Mouse (Mus musculus) naive thymus-derived CD4-positive, alpha-beta T cell, adult 5 months (primary cell): ENCODE results near the gene Mogs. TPM values are rescaled to one million over a fixed set of nuclear protein-coding genes. Genes with fewer than 3 reads are reported as not detected.

Experiments used
- polyA plus RNA-seq: library from polyadenylated mRNA; unstranded; fragments of 100-300 nt; shearing (Covaris generic); gene quantifications from one replicate; pipeline ENCODE4 v1.2.1, GENCODE M21; 2017

The Mogs gene
- polyA plus RNA-seq: 65.1 TPM

GRCm38 (mm10) chr6:83115011-83115671 is at the start of gene Mogs:
Mogs (plus strand) TSS chr6:83115496.

DNA sequence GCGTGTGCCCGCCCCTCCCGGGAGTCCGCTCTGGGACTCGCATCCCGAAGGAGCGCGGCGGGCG is 45.2 kb upstream of the Mogs start, which contains the start of gene Tlx2:
Gene Tlx2 (minus strand): TSS at position 47 of the 64 bp plus-strand sequence.

DNA sequence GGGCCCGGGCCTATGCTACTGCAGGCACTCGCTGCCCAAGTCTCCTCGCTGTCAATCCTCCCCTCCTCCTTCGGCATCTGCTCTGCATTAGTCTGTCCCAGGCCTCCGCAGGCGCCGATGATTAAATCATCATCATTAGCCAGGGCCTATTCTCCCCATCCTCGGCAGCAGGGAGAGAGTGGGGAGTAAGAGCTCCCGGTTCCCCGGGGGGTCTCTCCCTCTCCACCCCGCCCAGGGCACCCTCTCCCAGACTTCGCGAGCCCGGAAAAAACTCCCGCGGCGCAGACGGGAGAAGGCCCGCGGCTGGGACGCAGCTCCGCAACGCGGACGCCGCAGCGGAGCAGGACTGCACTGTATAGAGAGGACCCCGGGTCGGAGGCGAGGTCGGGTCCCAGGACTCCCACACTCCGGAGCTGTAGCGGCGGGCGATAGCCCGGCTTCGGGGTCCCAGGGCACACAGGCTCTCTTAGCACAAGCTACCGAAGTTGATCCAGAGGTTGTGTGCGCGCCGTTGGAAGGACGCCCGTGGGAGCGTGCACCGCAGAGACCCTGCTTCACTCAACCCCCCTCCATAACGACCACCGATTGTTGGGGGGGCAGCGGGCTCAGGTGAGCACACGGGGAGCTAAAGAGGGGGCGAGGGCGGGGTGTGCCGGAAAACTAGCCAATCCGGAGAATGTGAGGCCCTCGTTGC is 37.5 kb upstream of the Mogs start, which contains the start of gene Pcgf1:
Gene Pcgf1 (plus strand): TSS at position 240 of the 694 bp plus-strand sequence.

DNA sequence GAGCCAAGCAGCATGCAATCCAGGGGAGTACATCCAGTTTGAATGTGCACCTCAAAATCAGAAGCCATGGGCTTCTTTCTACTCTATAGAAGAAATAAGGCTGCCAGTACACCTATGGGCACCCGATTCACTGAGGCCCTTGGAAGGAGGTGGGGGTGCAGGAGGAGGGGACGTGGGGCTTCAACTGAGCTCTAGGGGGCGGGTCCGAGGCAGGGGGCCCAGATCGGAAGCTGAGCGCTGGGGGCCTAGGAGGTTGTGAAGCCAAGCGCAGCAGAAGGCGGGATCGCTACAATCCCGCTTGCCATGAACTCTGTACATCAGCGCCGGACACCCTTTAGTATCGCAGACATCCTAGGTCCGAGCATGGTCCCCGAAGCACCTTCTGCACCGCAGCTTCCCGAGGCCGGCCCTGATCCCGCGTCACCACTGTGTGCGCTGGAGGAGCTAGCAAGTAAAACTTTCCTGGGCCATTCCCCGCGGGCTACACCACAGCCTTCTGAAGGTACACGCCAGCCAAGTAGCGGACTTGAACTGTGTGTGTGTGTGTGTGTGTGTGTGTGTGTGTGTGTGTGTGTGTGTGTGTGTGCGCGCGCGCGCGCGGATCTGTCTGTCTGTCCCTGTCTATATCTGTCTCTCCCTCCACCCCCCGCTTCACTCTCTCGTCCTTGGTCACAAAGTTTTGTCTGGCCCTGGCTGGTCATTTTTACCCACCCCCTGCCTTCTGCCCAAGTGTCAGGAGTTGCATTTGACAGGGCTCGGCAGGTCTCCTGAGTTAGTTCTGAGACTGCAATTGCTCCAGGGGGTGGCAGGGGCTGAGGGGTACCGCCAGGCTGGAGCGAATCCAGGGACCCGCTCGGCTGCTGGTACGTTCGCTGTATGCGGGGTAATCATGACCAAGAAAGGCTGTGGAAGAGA is 28.9 kb upstream of the Mogs start, which contains the start of gene Lbx2:
Gene Lbx2 (plus strand): TSS at position 247 of the 915 bp plus-strand sequence.

GRCm38 (mm10) chr6:83101316-83101687 is 14.0 kb upstream of the Mogs start, which contains the start of the genes Ccdc142 and Gm42688:
Ccdc142 (plus strand) TSS chr6:83101601.
Gm42688 (plus strand) TSS chr6:83101617.

DNA sequence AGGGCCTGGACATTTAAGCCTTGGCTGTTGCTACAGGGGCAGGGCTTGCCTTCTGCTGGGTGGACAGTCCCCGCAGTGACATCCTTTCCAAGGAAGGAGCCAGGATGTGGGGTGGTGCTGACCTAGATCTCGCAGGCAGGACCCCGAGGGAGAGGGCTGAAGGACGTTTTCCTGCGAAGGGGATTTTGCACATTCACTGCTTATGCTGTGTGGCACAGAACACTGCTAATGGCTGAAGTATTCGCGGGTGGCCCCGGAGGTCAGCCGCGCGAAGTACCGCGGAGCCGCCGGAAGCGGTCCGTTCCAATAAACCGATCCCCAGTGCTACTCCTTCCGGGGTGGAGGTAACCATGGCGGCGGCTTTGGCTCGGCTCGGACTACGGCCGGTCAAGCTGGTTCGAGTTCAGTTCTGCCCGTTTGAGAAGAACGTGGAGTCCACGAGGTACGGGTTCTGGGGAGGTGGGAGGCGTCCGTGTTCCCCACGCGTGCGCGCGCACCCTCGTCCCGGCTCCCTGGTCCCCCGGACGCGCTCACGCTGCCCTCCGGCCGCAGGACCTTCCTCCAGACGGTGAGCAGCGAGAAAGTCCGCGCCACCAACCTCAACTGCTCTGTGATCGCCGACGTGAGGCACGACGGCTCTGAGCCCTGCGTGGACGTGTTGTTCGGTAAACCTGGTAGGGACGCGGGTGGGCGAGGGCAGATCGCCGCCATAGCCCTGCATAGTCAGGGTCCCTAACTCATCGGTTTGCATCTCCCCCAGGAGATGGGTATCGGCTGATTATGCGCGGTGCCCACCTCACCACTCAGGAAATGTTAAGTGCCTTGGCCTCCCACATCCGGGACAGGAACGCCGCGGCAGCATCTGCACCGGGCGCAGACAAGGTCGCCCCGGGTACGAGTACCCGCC is 6.3 kb upstream of the Mogs start, which contains the start of gene Mrpl53:
Gene Mrpl53 (plus strand): TSS at position 279 of the 907 bp plus-strand sequence.

DNA sequence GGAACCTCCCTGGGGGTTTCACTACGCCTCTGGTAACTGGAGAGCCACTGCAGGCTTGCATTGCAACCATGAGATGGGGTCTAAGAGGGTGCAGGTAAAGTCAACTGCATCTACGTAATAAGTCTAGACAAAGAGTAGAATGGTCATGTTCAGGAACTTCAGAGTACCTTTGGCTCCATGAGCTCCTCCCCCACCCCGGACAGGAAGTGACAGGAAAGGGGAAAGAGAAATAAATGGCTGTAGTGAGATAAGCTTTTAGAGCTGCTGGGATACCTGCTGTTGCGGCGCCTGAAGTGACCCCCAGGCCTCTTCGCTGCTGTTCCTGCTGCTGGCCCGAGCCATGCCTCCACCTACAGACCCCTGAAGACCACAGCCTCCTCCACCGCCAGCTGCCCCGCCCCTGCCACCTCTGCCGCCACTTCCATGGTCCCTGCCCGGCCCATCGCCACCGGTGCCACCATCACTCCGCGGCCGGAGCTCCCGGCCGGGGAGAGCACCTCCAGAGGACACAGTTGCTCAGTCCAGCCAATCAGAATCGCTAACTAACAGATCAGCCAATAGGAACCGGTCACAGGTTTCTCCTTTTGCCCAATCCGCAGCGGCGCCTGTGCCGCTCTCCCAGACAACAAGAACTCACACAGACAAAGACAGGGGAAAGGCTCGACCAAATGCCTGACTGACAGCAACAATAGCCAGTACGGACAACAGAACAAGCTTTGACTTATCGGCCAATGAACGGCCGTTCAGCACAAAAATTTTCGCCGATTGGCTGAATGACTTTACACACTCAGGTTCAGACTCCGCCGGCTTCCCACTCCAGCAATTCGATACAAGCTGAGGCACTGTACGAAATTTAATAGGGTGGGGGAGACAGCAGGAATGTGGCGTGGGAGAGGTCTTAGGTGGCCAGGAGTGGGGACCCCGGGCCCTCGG is 5.9 kb downstream of the Mogs start, which contains the start of gene Wbp1:
Gene Wbp1 (minus strand): TSS at position 630 of the 933 bp plus-strand sequence.

GRCm38 (mm10) chr6:83125331-83125730 is 10.0 kb downstream of the Mogs start, which contains the start of gene Ino80b:
Ino80b (minus strand) TSS chr6:83125431.

GRCm38 (mm10) chr6:83134951-83135513 is 19.7 kb downstream of the Mogs start, which contains the start of gene Rtkn:
Rtkn (plus strand) TSS chr6:83135463.

GRCm38 (mm10) chr6:83156259-83156684 is 41.0 kb downstream of the Mogs start, which contains the start of the genes Wdr54 and 1700003E16Rik:
Wdr54 (minus strand) TSS chr6:83156397.
1700003E16Rik (plus strand) TSS chr6:83156404.

DNA sequence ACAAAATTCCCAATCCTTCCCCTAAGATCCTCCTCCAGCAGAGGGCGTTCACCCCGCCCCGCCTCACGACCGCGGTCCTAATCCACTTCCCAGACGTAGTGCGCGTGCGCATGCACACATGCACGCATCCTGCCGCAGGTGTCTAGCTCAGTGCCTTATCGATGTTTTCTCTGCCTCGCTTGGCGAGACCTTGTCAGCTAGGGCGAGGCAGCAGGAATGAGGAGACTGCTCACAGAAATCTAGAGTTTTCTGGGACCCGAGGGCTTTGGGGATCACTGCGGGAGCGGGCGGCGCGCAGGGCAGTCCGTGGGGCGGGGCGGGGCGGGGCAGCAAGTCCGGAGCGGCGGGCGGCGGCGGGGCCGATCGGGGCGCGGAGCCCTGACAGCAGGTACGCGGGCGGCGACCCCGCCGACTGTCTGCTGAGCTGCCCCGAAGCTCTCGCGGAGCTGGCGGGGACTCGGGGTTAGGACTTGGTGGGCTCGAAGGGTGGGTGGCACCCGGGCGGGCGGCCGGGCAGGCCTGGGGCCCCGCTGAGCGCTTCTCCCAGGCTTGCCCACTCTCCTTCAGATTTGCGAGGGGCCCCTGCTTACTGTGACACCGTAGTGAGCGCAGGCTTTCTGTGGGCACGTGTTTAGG is 50.4 kb downstream of the Mogs start, which contains the start of gene Dctn1:
Gene Dctn1 (plus strand): TSS at position 314 of the 636 bp plus-strand sequence.

Other genes starting within 250 kb of the Mogs start
- gene Sema4f, start 175.7 kb upstream of the Mogs start, polyA plus RNA-seq: 15.4 TPM
- gene M1ap, start 168.6 kb upstream of the Mogs start, polyA plus RNA-seq: not detected
- gene Dok1, start 82.0 kb upstream of the Mogs start, polyA plus RNA-seq: 13.8 TPM
- not detected for gene Loxl3, start 81.3 kb upstream of the Mogs start, polyA plus RNA-seq
- 486 TPM for gene Aup1, start 61.0 kb upstream of the Mogs start, polyA plus RNA-seq
- 45.1 TPM for gene Htra2, start 60.2 kb upstream of the Mogs start, polyA plus RNA-seq
- gene Dqx1, start 57.7 kb upstream of the Mogs start, polyA plus RNA-seq: 3.1 TPM
- not detected for gene Tlx2, start 45.2 kb upstream of the Mogs start, polyA plus RNA-seq
- gene Pcgf1, start 37.6 kb upstream of the Mogs start, polyA plus RNA-seq: 24.7 TPM
- not detected for gene Lbx2, start 29.1 kb upstream of the Mogs start, polyA plus RNA-seq
- gene Ccdc142, start 13.9 kb upstream of the Mogs start, polyA plus RNA-seq: 3.0 TPM
- gene Gm42688, start 13.9 kb upstream of the Mogs start, polyA plus RNA-seq: 7.4 TPM
- 43.7 TPM for gene Mrpl53, start 6.5 kb upstream of the Mogs start, polyA plus RNA-seq
- 37.0 TPM for gene Wbp1, start 6.1 kb downstream of the Mogs start, polyA plus RNA-seq
- gene Ino80b, start 9.9 kb downstream of the Mogs start, polyA plus RNA-seq: 40.0 TPM
- not detected for gene Rtkn, start 20.0 kb downstream of the Mogs start, polyA plus RNA-seq
- gene Wdr54, start 40.9 kb downstream of the Mogs start, polyA plus RNA-seq: not detected
- gene 1700003E16Rik, start 40.9 kb downstream of the Mogs start, polyA plus RNA-seq: not detected
- 75.9 TPM for gene Dctn1, start 50.4 kb downstream of the Mogs start, polyA plus RNA-seq
- not detected for gene Slc4a5, start 104.3 kb downstream of the Mogs start, polyA plus RNA-seq
- 63.8 TPM for gene Mthfd2, start 210.4 kb downstream of the Mogs start, polyA plus RNA-seq
- gene Mob1a, start 210.5 kb downstream of the Mogs start, polyA plus RNA-seq: 155 TPM
- 58.7 TPM for gene Bola3, start 233.7 kb downstream of the Mogs start, polyA plus RNA-seq